Mouse (Mus musculus): ENCODE results near the gene Dusp23.

- no peak for TF ChIP-seq CTCF (IDR thresholded peaks at IDR 0.05; ENCODE audit: control insufficient read depth, insufficient read depth, insufficient read length)
- TF ChIP-seq MYOD1 (IDR thresholded peaks at IDR 0.05; ENCODE audit: control insufficient read depth, insufficient read length, low read depth): no peak
- no peak for TF ChIP-seq USF1 (IDR thresholded peaks at IDR 0.05; ENCODE audit: low read depth)
- no peak for TF ChIP-seq MYOG (IDR thresholded peaks at IDR 0.05; ENCODE audit: control insufficient read depth, extremely low read depth, insufficient read length)
- TF ChIP-seq FOSL1 (IDR thresholded peaks at IDR 0.05; ENCODE audit: insufficient read depth, low read length, poor library complexity, severe bottlenecking): no peak
- no peak for TF ChIP-seq MAX (IDR thresholded peaks at IDR 0.05)
- no peak for TF ChIP-seq CEBPB (IDR thresholded peaks at IDR 0.05; ENCODE audit: low read depth)
Measured at GRCm38 (mm10) chr1:172602326-172602725, 30.4 kb downstream of the Dusp23 start, which contains the start of gene Fcrl6.

All from C2C12 (cell line).